Mouse (Mus musculus) adrenal gland, adult 8-10 months (tissue): ENCODE data around the gene Slc8b1. TPM values are rescaled to one million over a fixed set of nuclear protein-coding genes. Genes with fewer than 3 reads are reported as not detected.

Experiments
- DNase-seq: peaks from one replicate; pipeline ENCODE4 v3.0.0; 2022
- total RNA-seq, 4 experiments: library from RNA; stranded (reverse); gene quantifications; 2 replicates each; pipeline ENCODE4 v1.2.4; 2022

Gene Slc8b1
- 10 to 100 TPM; 29.5 to 36.7 (median 34.1) TPM for total RNA-seq

DNA sequence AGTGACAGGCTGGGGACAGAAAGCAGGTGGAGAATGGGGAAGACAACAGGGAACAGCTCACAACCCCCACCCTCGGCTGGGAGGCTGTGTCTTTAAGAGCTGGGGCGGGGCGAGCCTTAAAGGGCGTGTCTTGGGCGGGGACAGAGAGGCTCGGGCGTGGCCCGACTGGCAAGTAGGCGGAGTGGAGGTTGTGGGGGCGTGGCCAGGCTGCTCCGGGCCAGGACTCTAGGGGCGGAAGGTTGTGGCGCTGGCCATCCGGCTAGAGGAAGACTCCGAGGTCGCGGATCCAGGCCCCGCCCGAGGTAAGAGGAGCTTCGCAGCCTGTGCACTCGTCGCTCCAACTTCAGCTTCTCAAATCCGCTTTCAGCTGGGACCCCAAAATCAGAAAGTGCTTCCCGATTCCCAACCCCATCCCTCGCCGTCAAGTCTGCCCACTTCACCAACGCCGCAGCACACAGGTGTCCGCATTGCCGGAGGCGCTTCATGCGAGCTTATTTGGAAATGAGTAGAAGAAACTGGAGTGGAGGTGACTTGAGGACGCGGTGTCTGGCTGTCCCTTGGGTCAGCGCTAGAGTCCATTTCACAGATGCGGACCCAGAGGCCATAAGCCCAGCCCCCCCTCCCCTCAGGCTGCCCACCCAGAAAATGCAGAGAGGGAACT lies at the start of gene Slc8b1:
Slc8b1 (plus strand) TSS at position 187 of the 661 bp plus-strand sequence.
- peak; percentile 96 for DNase-seq

DNA sequence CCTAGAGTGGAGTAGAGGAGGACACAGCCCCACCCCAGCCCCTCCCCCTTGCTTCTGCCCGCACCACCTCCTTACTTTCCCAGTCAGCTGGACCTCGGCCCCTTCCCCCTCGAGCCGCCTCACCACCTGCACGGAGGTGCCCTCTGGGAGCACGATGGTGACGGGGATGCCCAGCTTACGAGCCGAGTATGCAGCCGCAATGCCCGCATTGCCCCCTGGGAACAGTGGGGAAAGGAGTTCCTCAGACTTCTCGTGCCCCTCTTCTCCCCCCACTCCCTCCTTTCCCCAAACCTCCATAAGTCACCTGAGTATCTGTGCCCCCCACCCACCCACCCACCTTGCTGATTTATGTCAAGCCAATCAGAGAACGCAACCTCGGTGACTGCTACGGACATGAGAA lies 49.1 kb upstream of the Slc8b1 start:
- DNase-seq: no peak

DNA sequence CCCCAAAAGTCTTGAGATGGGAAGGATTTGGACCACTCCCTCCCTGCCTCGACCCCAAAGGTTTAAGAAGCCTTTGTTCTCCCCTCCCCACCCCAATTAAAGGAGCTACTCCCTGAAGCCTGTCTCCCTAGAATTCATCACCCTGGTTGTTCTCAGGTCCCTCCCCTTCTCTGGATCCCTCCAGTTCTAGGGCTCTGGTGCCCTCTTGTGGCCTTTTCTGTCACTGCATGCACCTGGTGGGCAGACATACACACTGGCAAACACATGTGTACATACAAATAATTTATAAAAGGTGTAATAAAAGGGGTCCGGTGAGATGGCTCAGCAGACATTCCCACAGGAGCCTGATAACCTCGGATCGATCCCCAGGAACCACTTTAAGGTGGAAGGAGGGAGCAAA lies 46.6 kb upstream of the Slc8b1 start:
- DNase-seq: no peak

DNA sequence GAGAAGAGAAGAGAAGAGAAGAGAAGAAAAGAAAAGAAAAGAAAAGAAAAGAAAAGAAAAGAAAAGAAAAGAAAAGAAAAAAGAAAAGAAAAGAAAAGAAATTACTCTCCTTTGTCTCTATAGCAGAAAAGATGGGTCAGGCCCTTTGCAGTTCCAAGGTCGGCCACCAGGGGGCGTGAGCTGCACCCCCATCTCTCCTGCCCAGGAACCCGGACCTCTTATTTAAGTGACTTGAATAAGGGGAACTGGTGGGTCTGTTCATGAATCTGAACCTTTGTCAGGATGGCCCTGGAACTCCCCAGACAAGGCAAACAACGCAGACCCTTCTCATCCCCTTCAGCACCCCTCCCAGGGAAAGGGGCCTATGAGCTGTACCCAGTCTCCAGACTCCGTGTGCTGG lies 45.9 kb upstream of the Slc8b1 start:
- no peak for DNase-seq

DNA sequence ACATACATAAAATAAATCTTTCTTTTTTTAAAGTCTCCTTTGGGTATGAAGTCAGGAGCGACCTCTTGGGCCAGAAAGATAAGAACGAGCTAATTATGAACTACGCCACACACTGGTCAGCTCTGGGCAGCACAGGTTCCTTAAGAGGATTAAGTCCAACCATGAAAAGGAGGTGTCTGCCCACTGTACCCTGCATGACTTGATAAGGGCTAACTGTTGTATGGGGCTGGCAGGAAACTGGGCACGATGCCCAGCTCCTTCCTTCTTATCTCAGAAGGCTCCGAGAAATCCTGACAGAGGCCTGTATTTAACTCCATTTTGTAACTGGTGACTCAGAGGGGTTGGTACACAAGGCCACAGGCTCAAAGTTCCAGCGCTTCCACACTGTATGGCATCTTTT lies 45.1 kb upstream of the Slc8b1 start:
- peak; percentile 85 for DNase-seq

DNA sequence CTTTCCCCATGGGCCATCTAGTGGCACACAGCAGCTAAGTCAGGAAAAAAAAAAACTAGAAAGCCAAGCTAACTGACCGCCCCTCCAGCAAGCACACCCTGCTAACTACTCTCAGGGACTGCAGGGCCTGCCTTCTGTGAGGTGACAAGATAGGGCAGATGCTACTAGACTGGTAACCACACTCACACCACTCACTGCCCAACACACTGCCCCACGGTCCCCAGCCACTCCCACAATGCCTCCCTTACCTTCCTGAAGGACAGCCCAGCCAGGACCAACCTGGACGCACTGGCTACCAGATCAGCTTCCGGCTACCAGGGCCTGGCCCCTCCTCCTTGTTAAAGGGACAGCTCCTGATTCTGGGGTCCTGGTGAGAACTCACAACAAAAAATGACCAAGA lies 43.9 kb upstream of the Slc8b1 start:
- DNase-seq: peak; percentile 53

DNA sequence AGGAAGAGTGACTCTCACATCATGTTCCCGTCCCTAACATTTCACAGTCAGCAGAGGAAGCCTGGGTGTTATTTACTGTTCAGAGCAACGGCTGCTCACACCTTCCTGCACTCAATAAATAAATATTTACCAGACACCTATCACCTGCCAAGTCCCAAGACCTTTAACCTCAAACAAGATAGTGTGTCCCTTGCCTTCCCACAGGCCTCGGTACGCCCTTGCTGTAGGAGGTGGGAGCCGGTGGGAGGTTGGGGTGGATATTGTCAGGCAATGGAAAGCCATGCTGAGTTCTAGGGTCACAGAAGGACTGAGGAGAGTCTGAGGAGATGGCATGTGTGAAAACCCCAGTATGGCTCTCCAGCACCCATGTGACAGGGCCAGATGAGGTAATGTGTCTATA lies 42.6 kb upstream of the Slc8b1 start:
- no peak for DNase-seq

DNA sequence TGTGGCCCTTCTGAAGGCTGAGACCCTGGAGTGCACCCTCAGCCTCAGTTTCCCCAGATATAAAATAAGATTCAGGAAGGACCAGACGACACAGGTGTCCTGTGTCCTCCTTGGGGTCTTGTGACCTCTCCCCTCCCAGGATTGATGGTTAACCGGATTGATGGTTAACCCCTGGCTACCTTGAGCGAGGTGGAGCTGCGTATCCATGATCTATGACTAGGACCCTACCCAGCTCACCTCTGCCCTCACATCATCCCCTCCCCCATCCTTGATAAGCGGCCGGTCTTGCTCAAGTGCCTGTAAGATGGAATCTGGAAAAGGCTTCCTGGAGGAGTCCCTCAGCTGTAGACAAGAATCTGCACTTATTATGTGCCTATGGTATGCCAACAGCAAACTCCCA lies 42.1 kb upstream of the Slc8b1 start:
- no peak for DNase-seq

DNA sequence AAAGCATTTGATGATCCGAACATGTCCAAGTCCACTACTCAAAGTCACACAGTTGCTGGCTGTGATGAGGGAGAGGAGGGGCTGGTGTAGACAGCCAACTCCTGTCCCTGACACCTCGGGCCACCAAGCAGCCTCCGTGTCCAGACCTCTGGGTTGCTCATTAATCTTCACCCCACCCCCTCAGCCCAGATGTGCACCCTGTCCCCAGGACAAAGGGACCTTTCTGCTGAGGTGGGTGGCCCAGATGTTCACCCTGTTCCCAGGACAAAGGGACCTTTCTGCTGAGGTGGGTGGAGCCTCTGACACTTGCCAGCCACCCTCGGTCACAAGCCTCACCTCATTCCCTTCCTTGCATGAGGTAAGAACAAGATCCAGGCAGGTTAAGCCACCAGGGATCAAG lies 39.4 kb upstream of the Slc8b1 start:
- no peak for DNase-seq

DNA sequence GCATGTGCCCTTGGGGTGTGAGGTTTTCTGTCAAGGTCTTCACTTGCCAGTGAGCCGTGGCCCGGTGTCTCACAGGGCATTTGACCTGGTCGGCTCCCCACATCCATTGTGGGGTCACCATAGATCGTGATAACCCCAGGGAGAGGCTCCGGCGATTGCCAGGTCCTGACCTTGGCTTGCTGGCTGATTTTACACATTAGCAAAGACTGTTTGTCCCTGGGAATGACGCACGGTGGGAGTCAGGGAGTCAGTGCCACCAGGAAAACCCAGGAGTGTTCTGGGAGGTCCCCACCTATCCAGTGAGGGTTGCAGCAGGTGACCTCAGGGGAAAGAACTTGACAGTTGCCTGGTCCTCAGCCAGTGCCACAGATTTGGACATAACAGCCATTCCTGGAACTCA lies 38.2 kb upstream of the Slc8b1 start, which contains the start of gene Sdsl:
Sdsl (minus strand) TSS at position 41 of the 400 bp plus-strand sequence.
- DNase-seq: no peak

DNA sequence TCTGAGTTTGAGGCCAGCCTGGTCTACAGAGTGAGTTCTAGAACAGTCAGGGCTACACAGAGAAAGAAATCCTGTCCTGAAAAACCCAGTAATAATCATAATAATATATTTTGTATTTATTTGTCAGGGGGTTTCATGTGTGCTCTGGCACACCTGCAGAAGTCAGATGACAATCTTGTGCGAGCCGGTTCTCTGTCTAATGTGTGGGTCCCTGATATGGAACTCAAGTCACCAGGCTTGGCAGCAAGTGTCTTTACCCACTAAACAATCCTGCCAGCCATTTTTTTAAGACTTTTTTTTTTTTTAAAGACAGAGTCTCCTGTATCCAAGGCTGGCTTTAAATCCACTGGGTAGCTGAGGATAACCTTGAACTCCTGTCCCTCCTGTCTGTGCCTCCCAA lies 37.6 kb upstream of the Slc8b1 start:
- no peak for DNase-seq

DNA sequence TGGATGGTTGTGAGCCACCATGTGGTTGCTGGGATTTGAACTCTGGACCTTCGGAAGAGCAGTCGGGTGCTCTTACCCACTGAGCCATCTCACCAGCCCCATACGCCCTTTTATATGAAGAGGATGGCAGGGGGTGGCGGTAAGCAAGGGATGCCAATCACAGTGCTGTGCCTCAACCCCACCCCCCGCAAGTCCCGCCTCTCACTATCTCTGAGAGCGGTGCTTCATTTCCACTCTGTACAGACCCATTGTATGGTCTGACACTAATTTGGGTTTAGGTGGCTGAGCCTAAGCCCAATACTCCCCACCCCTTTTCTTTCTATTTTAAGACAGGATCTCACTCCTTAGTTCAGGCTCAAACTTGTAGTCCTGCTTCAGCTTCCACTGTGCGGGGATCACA lies 35.1 kb upstream of the Slc8b1 start:
- no peak for DNase-seq

DNA sequence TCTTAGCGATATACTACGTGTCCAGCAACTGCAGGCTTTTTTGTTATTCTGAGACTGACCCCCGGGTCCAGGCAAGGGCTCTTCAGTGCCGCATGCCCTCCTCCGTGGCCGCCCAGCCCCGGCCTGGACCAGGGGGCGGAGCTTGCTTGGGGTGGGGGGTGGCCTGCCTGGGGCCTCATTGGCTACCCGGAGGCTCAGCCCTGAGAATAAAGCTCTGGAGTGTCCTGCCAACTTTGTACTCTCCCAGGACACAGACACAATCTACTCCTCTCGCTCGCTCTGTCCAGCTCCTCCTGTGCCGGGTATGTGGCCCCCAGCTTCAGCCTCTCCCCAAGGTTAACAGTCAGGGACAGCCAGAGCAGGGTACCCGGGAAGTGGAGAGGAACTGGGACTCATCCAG lies 34.7 kb upstream of the Slc8b1 start, which contains the start of gene Sds:
Sds (plus strand) TSS at position 231 of the 400 bp plus-strand sequence.
- no peak for DNase-seq

DNA sequence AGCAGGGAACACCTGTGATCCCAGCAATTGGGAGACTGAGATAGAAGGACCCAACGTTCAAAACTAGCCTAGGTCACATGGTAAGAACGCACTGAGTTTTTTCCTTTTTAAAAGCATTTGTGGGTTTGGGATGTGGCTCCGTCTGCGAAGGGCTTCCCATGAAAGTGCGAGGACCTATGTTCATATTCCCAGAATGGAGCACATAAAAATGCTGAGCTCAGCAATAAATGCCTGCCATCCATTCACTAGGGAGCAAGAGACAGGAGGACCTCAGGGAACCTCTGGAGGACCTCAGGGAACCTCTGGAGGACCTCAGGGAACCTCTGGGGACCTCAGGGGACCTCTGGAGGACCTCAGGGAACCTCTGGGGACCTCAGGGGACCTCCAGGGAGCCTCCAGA lies 33.0 kb upstream of the Slc8b1 start:
- no peak for DNase-seq

DNA sequence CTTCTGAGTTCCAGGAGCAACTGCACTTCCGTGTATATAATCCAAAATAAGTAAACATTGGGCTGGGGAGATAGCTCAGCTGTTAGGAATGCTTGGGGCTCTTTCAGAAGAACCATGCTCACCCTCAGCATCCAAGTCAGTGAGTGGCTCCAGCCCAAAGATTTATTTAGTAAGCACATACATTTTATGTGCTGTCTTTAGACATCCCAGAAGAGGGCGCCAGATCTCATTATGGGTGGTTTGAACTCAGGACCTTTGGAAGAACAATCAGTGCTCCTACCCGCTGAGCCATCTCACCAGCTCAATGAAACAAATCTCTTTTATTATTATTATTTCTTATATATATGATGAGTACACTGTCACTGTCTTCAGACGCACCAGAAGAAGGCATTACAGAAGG lies 31.4 kb upstream of the Slc8b1 start:
- DNase-seq: no peak

DNA sequence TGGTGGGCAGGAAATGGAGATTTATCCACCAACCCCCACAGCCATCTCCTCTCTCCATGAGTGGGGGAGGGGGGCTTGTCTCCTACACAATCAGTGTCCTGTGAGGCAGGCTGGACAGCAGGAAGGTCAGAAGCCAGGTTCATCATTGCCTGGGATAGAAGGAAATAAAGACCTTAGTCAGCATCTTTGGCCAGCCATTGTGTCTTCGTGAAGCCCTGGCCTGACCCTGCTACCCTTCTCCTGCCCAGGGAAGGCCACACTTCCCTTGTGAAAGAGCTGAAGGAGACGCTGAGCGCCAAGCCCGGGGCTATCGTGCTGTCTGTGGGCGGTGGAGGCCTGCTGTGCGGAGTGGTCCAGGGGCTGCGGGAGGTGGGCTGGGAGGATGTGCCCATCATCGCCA lies 29.8 kb upstream of the Slc8b1 start:
- DNase-seq: no peak

DNA sequence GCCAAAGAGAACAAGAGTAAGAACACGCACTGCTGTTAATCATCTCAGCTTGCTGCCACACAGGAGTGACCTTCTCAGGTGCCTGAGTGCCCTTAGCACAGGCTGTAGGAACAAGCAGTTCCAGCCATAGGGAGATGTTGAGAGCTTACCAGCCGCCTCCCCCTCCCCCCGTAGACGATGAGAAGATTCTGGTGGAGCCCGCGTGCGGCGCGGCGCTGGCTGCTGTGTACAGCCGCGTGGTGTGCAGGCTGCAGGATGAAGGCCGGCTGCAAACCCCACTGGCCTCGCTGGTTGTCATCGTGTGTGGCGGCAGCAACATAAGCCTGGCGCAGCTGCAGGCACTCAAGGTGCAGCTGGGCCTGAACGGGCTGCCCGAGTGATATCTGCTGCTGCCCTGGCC lies 27.6 kb upstream of the Slc8b1 start:
- no peak for DNase-seq

DNA sequence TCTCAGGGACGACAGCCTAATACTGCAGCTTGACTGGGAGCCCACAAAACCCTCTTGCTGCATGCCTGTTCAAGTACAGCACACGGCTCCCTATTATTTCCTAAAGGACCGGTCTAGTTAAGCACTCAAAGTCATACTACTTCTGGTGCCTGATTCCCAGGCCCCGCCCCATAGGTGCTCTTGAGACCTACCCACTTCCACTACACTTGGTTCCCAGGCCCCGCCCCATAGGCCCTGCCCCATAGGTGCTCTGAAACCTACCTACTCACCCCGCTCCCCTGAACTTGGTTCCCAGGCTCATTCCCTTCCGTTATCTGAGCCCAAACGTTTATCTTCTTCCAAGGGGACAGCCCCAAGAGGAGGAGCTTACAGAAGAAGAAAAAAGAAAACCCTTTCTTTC lies 23.1 kb upstream of the Slc8b1 start:
- DNase-seq: no peak

DNA sequence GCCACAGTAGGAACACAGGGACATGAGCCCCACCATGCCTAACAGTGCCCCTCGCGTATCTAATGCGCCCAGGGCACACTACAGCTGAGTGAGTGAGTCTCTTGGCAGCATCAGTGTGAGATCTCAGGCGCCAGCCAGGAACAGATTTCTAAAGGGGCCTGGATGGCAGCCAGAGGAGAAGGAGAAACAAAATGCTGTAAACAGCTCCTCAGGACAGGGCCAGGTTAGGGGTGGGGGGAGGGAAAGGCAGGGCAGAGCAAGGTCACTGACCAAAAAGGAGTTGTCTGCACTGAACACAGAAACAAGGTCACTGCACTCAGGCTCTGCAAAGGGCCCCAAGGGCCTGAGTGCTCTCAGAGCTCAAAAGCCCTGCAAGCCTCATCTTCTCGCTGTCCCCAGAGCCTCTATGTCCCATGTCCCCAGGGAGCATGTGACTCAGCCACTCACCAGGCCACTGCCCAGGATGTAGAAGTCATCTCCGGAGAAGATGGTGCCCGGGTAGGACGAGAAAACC lies 20.2 kb upstream of the Slc8b1 start:
- DNase-seq: peak; percentile 67

DNA sequence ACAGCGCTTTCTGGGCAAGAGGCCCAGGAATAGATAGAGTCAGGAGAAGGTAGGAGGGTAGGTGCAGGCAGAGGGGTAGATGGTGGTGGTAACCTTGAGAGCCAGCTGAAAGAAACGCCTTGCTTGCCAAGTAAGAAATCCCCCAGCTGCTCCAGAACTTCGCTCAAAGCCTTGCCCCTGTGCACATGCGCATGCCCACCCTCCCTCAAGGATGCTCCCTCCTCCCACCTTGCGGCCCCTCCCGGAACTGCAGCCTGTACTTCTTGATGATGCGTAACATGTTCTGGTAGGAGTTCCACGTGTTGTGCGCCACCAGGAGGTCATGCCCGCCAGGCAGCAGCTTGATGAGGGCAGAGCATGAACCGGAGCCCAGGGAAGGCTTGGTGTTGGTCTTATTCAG lies 18.5 kb upstream of the Slc8b1 start:
- DNase-seq: no peak

DNA sequence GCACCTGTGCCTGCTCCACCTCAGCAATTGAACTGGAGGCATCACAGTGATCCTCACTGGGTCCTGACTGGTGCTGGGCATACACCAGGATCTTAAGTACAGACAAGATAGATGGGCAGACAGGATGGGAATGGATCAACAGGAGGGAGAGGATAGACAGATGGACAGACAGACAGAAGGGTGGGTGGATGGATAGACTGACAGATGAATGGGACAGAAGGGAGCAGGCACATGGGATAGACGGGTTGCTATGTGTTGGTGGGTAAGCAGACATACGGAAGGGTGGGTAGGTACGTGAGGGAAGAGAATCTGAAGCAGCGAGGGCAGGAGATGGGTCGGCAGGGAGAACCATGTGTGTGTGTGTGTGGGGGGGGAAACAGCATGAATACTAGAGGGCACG lies 17.5 kb upstream of the Slc8b1 start:
- DNase-seq: no peak

DNA sequence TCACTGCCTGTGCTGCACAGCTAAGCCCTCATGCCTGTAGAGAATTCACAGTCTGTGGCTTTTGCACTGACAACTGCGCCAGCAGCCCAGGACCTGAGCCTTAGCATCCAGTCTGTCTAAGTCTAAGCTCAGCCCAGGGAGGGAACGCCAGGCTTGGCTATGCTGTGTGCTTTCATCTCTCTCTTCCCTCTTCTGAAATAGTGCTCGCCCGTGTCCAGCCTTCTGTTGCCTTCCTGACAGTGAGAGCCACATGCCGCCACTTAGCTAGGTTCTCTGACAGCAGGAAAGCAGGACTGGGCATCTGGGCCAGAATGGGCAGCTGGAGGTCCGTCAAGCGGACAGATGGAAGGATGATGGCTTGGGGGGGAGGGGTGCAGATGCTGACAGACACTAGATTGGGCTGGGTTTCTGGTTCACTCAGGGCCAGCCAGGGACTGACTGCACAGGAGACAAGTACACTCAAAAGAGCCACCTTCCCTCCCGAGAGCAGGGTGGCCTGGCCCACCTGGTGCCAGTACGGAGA lies 17.0 kb upstream of the Slc8b1 start:
- no peak for DNase-seq

DNA sequence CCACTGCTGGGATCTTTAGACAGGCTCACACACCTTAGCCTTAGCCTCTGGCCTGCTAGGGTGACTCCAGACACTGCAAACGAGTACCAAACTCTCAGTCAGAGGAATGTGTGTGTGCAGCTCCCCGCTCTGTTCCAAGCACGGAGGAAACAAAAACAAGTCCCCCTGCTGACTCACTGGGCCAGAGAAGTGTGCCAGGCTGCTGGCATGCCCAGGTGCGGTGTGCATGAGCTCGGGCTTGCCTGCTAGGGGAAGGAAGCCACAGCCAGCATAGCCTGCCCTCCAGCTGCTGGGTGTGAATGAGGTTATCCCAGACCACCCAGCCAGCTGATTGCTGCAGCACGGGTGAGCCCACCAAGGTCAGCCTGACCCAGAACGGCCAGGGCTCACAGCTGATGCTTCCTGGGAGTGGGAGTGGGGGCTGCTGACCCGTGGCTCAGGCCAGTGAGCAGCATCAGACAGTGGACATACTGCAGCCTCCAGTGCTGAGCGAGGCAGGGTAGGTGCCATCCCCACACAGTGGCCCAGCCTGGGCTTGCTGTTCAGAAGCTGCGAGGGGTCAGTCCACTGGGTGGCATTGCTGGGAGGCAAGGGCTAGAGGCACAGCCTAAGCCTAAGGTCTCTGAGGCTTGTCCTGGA lies 15.8 kb upstream of the Slc8b1 start:
- no peak for DNase-seq

DNA sequence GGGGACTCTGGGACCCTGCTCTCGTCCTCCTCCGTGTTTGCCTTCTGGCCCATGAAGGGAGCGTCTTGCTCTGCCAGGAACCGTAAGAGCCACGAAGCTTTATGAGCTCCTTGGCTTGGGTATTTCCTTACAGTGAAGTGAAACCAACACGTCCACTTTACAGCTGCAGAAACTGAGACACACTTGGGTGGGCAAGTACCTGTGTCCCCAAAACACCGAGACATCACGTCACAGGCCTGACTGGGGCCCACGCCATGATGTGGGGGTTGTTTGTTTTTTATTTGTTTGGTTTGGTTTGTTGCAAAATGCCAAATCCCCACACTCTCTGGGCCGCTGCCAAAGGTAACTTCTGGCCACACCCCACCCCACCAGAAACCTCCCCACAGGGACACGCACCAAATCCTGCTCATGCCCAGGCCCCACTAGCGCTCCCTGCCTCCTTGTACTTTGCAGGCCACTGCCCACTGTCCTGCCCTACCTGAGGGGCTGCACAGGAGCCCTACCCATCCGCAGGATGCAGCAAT lies 15.2 kb upstream of the Slc8b1 start:
- no peak for DNase-seq
